Mouse (Mus musculus) brain, embryonic 14.5 days (tissue): ENCODE data around the gene Iqck.

Experiments
- CTCF ChIP-seq: fragments of 200-500 bp; IDR thresholded peaks from 2 replicates; pipeline ENCODE4 v1.5.1; 2012; ENCODE audit warnings: inconsistent platforms, mild to moderate bottlenecking, moderate library complexity, borderline replicate concordance; ENCODE audit not compliant: insufficient read depth, insufficient read length; ENCODE audit errors: extremely low read depth
- POLR2A ChIP-seq: fragments of 200-500 bp; IDR thresholded peaks from 2 replicates; pipeline ENCODE4 v1.6.1; 2012; ENCODE audit warnings: mild to moderate bottlenecking, inconsistent platforms, borderline replicate concordance; ENCODE audit not compliant: poor library complexity, insufficient read depth, insufficient read length, severe bottlenecking; ENCODE audit errors: extremely low read depth

DNA sequence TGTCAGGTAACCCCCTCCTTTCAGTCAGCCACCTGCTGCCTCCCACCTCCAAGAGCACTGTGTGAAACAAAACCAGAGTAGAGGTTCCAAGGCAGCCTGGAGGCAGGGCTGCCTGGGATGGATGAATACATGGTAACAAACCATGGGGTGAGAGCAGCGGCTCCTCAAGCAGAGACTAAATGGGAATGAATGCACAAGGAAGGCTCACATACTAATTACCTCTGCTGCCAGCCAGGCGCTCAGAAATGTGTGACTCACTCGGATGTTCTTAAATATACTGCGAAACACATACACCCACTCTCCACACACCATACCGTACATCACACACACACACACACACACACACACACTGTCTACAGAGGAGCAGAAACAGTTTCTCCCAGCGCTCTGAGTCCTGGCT is 134.7 kb downstream of the Iqck start:
- no peak for TF ChIP-seq POLR2A
- no peak for TF ChIP-seq CTCF
